Mouse (Mus musculus) cerebellum, adult 11-12 months (tissue): ENCODE data around the gene Tbc1d1.
A peak's percentile ranks its signal among the peaks of the same experiment; 100 is the strongest.

Experiments used
- DNase-seq: peaks from one replicate; pipeline ENCODE4 v3.0.0; 2022

Gene Tbc1d1

GRCm38 (mm10) chr5:64155861-64156550, at the start of gene Tbc1d1:
Tbc1d1 (plus strand) TSS chr5:64156305.
- no peak for DNase-seq

GRCm38 (mm10) chr5:64107596-64108289, 48.4 kb upstream of the Tbc1d1 start:
- no peak for DNase-seq

GRCm38 (mm10) chr5:64109217-64109616, 46.9 kb upstream of the Tbc1d1 start:
- DNase-seq = no peak

GRCm38 (mm10) chr5:64112360-64112759, 43.7 kb upstream of the Tbc1d1 start:
- DNase-seq = no peak

GRCm38 (mm10) chr5:64114210-64114609, 41.9 kb upstream of the Tbc1d1 start:
- DNase-seq = no peak

GRCm38 (mm10) chr5:64117191-64117590, 38.9 kb upstream of the Tbc1d1 start:
- no peak for DNase-seq

- DNase-seq = no peak
These were observed 30.3 kb upstream of the Tbc1d1 start for GRCm38 (mm10) chr5:64125783-64126182.

GRCm38 (mm10) chr5:64131550-64131949, 24.6 kb upstream of the Tbc1d1 start:
- DNase-seq = no peak

- DNase-seq = no peak
These were observed 22.2 kb upstream of the Tbc1d1 start for GRCm38 (mm10) chr5:64133901-64134300.

GRCm38 (mm10) chr5:64136325-64136724, 19.8 kb upstream of the Tbc1d1 start:
- no peak for DNase-seq

GRCm38 (mm10) chr5:64140202-64140601, 15.9 kb upstream of the Tbc1d1 start:
- no peak for DNase-seq

GRCm38 (mm10) chr5:64144315-64144714, 11.8 kb upstream of the Tbc1d1 start:
- DNase-seq = peak; percentile 89

GRCm38 (mm10) chr5:64146384-64147005, 9.6 kb upstream of the Tbc1d1 start:
- DNase-seq = no peak

- no peak for DNase-seq
These were observed 6.6 kb upstream of the Tbc1d1 start for GRCm38 (mm10) chr5:64149184-64150127.

- DNase-seq = no peak
These were observed 2.8 kb upstream of the Tbc1d1 start for GRCm38 (mm10) chr5:64153319-64153718.

GRCm38 (mm10) chr5:64156579-64156978, 474 bp downstream of the Tbc1d1 start:
- DNase-seq = no peak

- DNase-seq = no peak
These were observed 1.8 kb downstream of the Tbc1d1 start for GRCm38 (mm10) chr5:64157926-64158325.

- no peak for DNase-seq
These were observed 2.4 kb downstream of the Tbc1d1 start for GRCm38 (mm10) chr5:64158501-64158900.

GRCm38 (mm10) chr5:64159065-64159780, 3.1 kb downstream of the Tbc1d1 start:
- no peak for DNase-seq

- peak; percentile 80 for DNase-seq
These were observed 3.9 kb downstream of the Tbc1d1 start for GRCm38 (mm10) chr5:64159781-64160704.
